Comparison of ENCODE assay signal across 8 mouse cellular contexts in genomic region chr9:58581283-58581930, GRCm38 (mm10). TPM values are rescaled to one million over a fixed set of nuclear protein-coding genes. Genes with fewer than 3 reads are reported as not detected.
A peak's percentile ranks its signal among the peaks of the same experiment; 100 is the strongest.
DNase-seq lines count a peak whose midpoint lies in the region; ATAC-seq and TF ChIP-seq lines count a peak whose summit lies in the region.

No protein-coding gene starts in this region.

- DNase-seq in lung, adult 2 months: no peak
- no peak for DNase-seq in lung, postnatal 10 days
- DNase-seq in hindbrain, postnatal 0 days (ENCODE audit: low spot score): no peak
- DNase-seq in midbrain, embryonic 11.5 days (ENCODE audit: low spot score, missing footprints): no peak
- no peak for DNase-seq in right cerebral cortex, postnatal 14 days
- no peak for DNase-seq in layer of hippocampus, adult 9-10 months (ENCODE audit: low spot score)
- no peak for DNase-seq in thymus, adult 18-20 months

- H3K36me3 ChIP-seq in embryonic facial prominence, embryonic 13.5 days: no peaks in the 10 kb centered on the region
- H3K36me3 ChIP-seq in hindbrain, postnatal 0 days (ENCODE audit: insufficient read depth, low read length): no peaks in the 10 kb centered on the region
- H3K36me3 ChIP-seq in midbrain, embryonic 11.5 days (ENCODE audit: control insufficient read depth, insufficient read depth, low read length): no peaks in the 10 kb centered on the region

- TF ChIP-seq CTCF in lung, adult 2 months (IDR thresholded peaks at IDR 0.05; ENCODE audit: insufficient read depth, low read length): no peak
- TF ChIP-seq CTCF in hindbrain, postnatal 0 days (IDR thresholded peaks at IDR 0.05; ENCODE audit: low read depth): peak; percentile 38

- H3K4me1 ChIP-seq in lung, adult 2 months (ENCODE audit: control insufficient read depth, insufficient read depth, low read length): peaks cover 7% of the 10 kb centered on the region
- H3K4me1 ChIP-seq in embryonic facial prominence, embryonic 13.5 days: peaks cover 9% of the 10 kb centered on the region; the same call in 1 of the 2 replicates
- H3K4me1 ChIP-seq in hindbrain, postnatal 0 days (ENCODE audit: insufficient read depth, low read length): no peaks in the 10 kb centered on the region
- peaks cover 12% of the 10 kb centered on the region for H3K4me1 ChIP-seq in midbrain, embryonic 11.5 days (ENCODE audit: control insufficient read depth, insufficient read depth, low read length)

- peak overlapping the region; percentile 69 for H3K9ac ChIP-seq in embryonic facial prominence, embryonic 13.5 days
- H3K9ac ChIP-seq in hindbrain, postnatal 0 days (replicated peaks; ENCODE audit: low read length): peak overlapping the region; percentile 53
- peak overlapping the region; percentile 68 for H3K9ac ChIP-seq in midbrain, embryonic 11.5 days (ENCODE audit: low read length)

- H3K27ac ChIP-seq in embryonic facial prominence, embryonic 13.5 days: peak overlapping the region; percentile 87
- peak overlapping the region; percentile 83 for H3K27ac ChIP-seq in hindbrain, postnatal 0 days
- peak overlapping the region; percentile 52 for H3K27ac ChIP-seq in midbrain, embryonic 11.5 days (ENCODE audit: low read depth, low read length)

- peak overlapping the region; percentile 72 for H3K4me2 ChIP-seq in embryonic facial prominence, embryonic 13.5 days
- H3K4me2 ChIP-seq in hindbrain, postnatal 0 days (ENCODE audit: low read depth, low read length): peak overlapping the region; percentile 73
- peak overlapping the region; percentile 61 for H3K4me2 ChIP-seq in midbrain, embryonic 11.5 days

- H3K27me3 ChIP-seq in embryonic facial prominence, embryonic 13.5 days: no peaks in the 10 kb centered on the region
- H3K27me3 ChIP-seq in hindbrain, postnatal 0 days (ENCODE audit: insufficient read depth, low read length): no peaks in the 10 kb centered on the region
- H3K27me3 ChIP-seq in midbrain, embryonic 11.5 days (ENCODE audit: control insufficient read depth, insufficient read depth, low read length): no peaks in the 10 kb centered on the region

- ATAC-seq in embryonic facial prominence, embryonic 13.5 days (ENCODE audit: insufficient number of reproducible peaks, insufficient read depth, low FRiP score, low TSS enrichment, low read depth): no peak
- no peak; the same call in 1 of the 2 replicates for ATAC-seq in hindbrain, postnatal 0 days
- no peak for ATAC-seq in midbrain, embryonic 11.5 days (ENCODE audit: low FRiP score)

- TF ChIP-seq POLR2A in lung, adult 2 months (IDR thresholded peaks at IDR 0.05; ENCODE audit: borderline replicate concordance, extremely low read depth, low read depth, low read length): no peak

- 18% methylated on average over 8 of the region's 8 CpGs for WGBS in lung, adult 2 months
- WGBS in embryonic facial prominence, embryonic 13.5 days: 31% methylated on average over 8 of the region's 8 CpGs
- WGBS in hindbrain, postnatal 0 days: 37% methylated on average over 8 of the region's 8 CpGs
- 32% methylated on average over 8 of the region's 8 CpGs for WGBS in midbrain, embryonic 11.5 days

- H3K9me3 ChIP-seq in embryonic facial prominence, embryonic 13.5 days: no peaks in the 10 kb centered on the region
- H3K9me3 ChIP-seq in hindbrain, postnatal 0 days (ENCODE audit: low read length): no peaks in the 10 kb centered on the region
- H3K9me3 ChIP-seq in midbrain, embryonic 11.5 days (ENCODE audit: control insufficient read depth, low read length): no peaks in the 10 kb centered on the region

- H3K4me3 ChIP-seq in lung, adult 2 months (replicated peaks; ENCODE audit: extremely low read depth, low read depth, low read length): peak overlapping the region; percentile 35
- H3K4me3 ChIP-seq in embryonic facial prominence, embryonic 13.5 days: peak overlapping the region; percentile 94
- peak overlapping the region; percentile 93 for H3K4me3 ChIP-seq in hindbrain, postnatal 0 days (ENCODE audit: low read length)
- H3K4me3 ChIP-seq in midbrain, embryonic 11.5 days (ENCODE audit: low read depth, low read length): peak overlapping the region; percentile 38

RNA-seq across cellular contexts. Expression of gene Nptn, which starts 0.6 kb away (rescaled TPM):
- 465 and 530 TPM in 2 replicates for polyA plus RNA-seq in lung, adult 2 months (2012; rRNA removed)
- polyA plus RNA-seq in embryonic facial prominence, embryonic 13.5 days (2015; fragmentation: Nextera tagmentation; extraction: Ambion mirVana): 106 and 130 TPM in 2 replicates
- total RNA-seq in hindbrain, postnatal 0 days (2014; rRNA removed): 598 and 874 TPM in 2 replicates
- polyA plus RNA-seq in hindbrain, postnatal 0 days (2015; fragmentation: Nextera tagmentation; extraction: Ambion mirVana): 267 and 268 TPM in 2 replicates
- polyA plus RNA-seq in midbrain, embryonic 11.5 days (2014; fragmentation: Nextera tagmentation; extraction: Ambion mirVana): 60.7 and 66.1 TPM in 2 replicates

RNA-seq across cellular contexts. Expression of gene Cd276, which starts 26.2 kb away (rescaled TPM):
- polyA plus RNA-seq in lung, adult 2 months (2012; rRNA removed): 6.8 and 8.8 TPM in 2 replicates
- 58.4 and 58.6 TPM in 2 replicates for polyA plus RNA-seq in embryonic facial prominence, embryonic 13.5 days (2015; fragmentation: Nextera tagmentation; extraction: Ambion mirVana)
- total RNA-seq in hindbrain, postnatal 0 days (2014; rRNA removed): 23.1 and 27.2 TPM in 2 replicates
- 16.5 and 16.7 TPM in 2 replicates for polyA plus RNA-seq in hindbrain, postnatal 0 days (2015; fragmentation: Nextera tagmentation; extraction: Ambion mirVana)
- 22.5 and 23.8 TPM in 2 replicates for polyA plus RNA-seq in midbrain, embryonic 11.5 days (2014; fragmentation: Nextera tagmentation; extraction: Ambion mirVana)

Comparison
In these comparisons a context has a peak if more than half of its experiments do, and no peak if none do; other contexts are left out.
1. H3K4me3 ChIP-seq: peak in every context shown above with its lines; median percentile 94 in embryonic facial prominence, embryonic 13.5 days; 93 in hindbrain, postnatal 0 days; 38 in midbrain, embryonic 11.5 days; 35 in lung, adult 2 months.